Mouse (Mus musculus): ENCODE measurements at regions not wholly inside any gene's neighbourhood (a gene's known extent, or its start where the extent isn't known, plus 50 kb on each side); places are given as distances from the start of the nearest gene placed in this dataset.

GRCm38 (mm10) chr4:114682955-114683354 is 138.6 kb upstream of the Gm12830 start:
- Histone ChIP-seq H3K9me3 (ENCODE audit: low read length) (no peaks in the 10 kb centered on the region), H3K36me3 (ENCODE audit: insufficient read depth, low read length) (no peaks in the 10 kb centered on the region), H3K4me1 (replicated peaks; ENCODE audit: low read depth, low read length) (peaks cover 5% of the 10 kb centered on the region; the same call in 1 of the 2 replicates), H3K27me3 (ENCODE audit: insufficient read depth, low read length) (peaks cover 53% of the 10 kb centered on the region), H3K4me3 (replicated peaks; ENCODE audit: low read length) (no peak overlapping the region)
- TF ChIP-seq POU5F1 (IDR thresholded peaks at IDR 0.05; ENCODE audit: borderline replicate concordance, low read length) (no peak), NANOG (IDR thresholded peaks at IDR 0.05; ENCODE audit: borderline replicate concordance, low read length) (no peak), CTCF (conservative IDR thresholded peaks at IDR 0.05; ENCODE audit: low read length) (no peak)

- Histone ChIP-seq H3K9me3 (ENCODE audit: low read length) (no peaks in the 10 kb centered on the region), H3K4me3 (replicated peaks; ENCODE audit: low read length) (no peak overlapping the region), H3K36me3 (ENCODE audit: insufficient read depth, low read length) (no peaks in the 10 kb centered on the region), H3K4me1 (replicated peaks; ENCODE audit: low read depth, low read length) (peaks cover 10% of the 10 kb centered on the region), H3K27me3 (ENCODE audit: insufficient read depth, low read length) (peaks cover 52% of the 10 kb centered on the region)
- TF ChIP-seq POU5F1 (IDR thresholded peaks at IDR 0.05; ENCODE audit: borderline replicate concordance, low read length) (no peak), NANOG (IDR thresholded peaks at IDR 0.05; ENCODE audit: borderline replicate concordance, low read length) (no peak), CTCF (conservative IDR thresholded peaks at IDR 0.05; ENCODE audit: low read length) (no peak)
These were observed 137.8 kb upstream of the Gm12830 start for GRCm38 (mm10) chr4:114683696-114684095.

GRCm38 (mm10) chr4:114684844-114685382 is 136.6 kb upstream of the Gm12830 start:
- H3K27me3 ChIP-seq (ENCODE audit: insufficient read depth, low read length): peaks cover 52% of the 10 kb centered on the region
- no peak overlapping the region for H3K4me3 ChIP-seq (replicated peaks; ENCODE audit: low read length)
- H3K4me1 ChIP-seq (replicated peaks; ENCODE audit: low read depth, low read length): peaks cover 12% of the 10 kb centered on the region
- no peak for TF ChIP-seq CTCF (conservative IDR thresholded peaks at IDR 0.05; ENCODE audit: low read length)
- no peak for TF ChIP-seq POU5F1 (IDR thresholded peaks at IDR 0.05; ENCODE audit: borderline replicate concordance, low read length)
- TF ChIP-seq NANOG (IDR thresholded peaks at IDR 0.05; ENCODE audit: borderline replicate concordance, low read length): no peak
- H3K36me3 ChIP-seq (ENCODE audit: insufficient read depth, low read length): no peaks in the 10 kb centered on the region
- no peaks in the 10 kb centered on the region for H3K9me3 ChIP-seq (ENCODE audit: low read length)

DNA sequence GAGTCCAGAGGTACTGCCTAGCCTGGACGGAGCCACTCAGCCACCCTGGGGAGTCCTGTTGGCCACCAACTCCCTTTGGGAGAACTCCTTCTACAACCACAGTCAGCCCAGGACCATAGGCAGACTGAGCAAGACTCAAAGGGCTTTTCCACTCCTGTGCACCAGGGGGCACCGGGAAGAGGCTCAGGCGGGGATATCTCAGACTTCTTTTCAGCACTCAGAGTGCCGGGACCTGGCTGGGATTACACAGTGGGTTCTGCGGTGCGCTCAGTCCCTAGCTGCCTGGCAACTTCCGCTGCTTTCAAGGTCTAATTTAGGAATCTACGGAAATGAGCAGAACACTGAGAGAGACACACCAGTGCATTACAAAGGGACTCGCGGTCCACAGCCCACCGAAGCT is 136.1 kb upstream of the Gm12830 start:
- H3K36me3 ChIP-seq (ENCODE audit: insufficient read depth, low read length): no peaks in the 10 kb centered on the region
- no peaks in the 10 kb centered on the region for H3K9me3 ChIP-seq (ENCODE audit: low read length)
- H3K4me3 ChIP-seq (replicated peaks; ENCODE audit: low read length): no peak overlapping the region
- TF ChIP-seq CTCF (conservative IDR thresholded peaks at IDR 0.05; ENCODE audit: low read length) (peak; percentile 33), POU5F1 (IDR thresholded peaks at IDR 0.05; ENCODE audit: borderline replicate concordance, low read length) (no peak), NANOG (IDR thresholded peaks at IDR 0.05; ENCODE audit: borderline replicate concordance, low read length) (no peak)
- peaks cover 12% of the 10 kb centered on the region for H3K4me1 ChIP-seq (replicated peaks; ENCODE audit: low read depth, low read length)
- H3K27me3 ChIP-seq (ENCODE audit: insufficient read depth, low read length): peaks cover 47% of the 10 kb centered on the region

GRCm38 (mm10) chr4:114686091-114686490 is 135.4 kb upstream of the Gm12830 start:
- peaks cover 12% of the 10 kb centered on the region for H3K4me1 ChIP-seq (replicated peaks; ENCODE audit: low read depth, low read length)
- no peaks in the 10 kb centered on the region for H3K36me3 ChIP-seq (ENCODE audit: insufficient read depth, low read length)
- no peak overlapping the region for H3K4me3 ChIP-seq (replicated peaks; ENCODE audit: low read length)
- TF ChIP-seq NANOG (IDR thresholded peaks at IDR 0.05; ENCODE audit: borderline replicate concordance, low read length) (no peak), CTCF (conservative IDR thresholded peaks at IDR 0.05; ENCODE audit: low read length) (no peak), POU5F1 (IDR thresholded peaks at IDR 0.05; ENCODE audit: borderline replicate concordance, low read length) (no peak)
- H3K9me3 ChIP-seq (ENCODE audit: low read length): no peaks in the 10 kb centered on the region
- peaks cover 46% of the 10 kb centered on the region for H3K27me3 ChIP-seq (ENCODE audit: insufficient read depth, low read length)

- Histone ChIP-seq H3K4me3 (replicated peaks; ENCODE audit: low read length) (no peak overlapping the region), H3K4me1 (replicated peaks; ENCODE audit: low read depth, low read length) (peaks cover 12% of the 10 kb centered on the region), H3K36me3 (ENCODE audit: insufficient read depth, low read length) (no peaks in the 10 kb centered on the region), H3K9me3 (ENCODE audit: low read length) (no peaks in the 10 kb centered on the region), H3K27me3 (ENCODE audit: insufficient read depth, low read length) (peaks cover 55% of the 10 kb centered on the region)
- TF ChIP-seq NANOG (IDR thresholded peaks at IDR 0.05; ENCODE audit: borderline replicate concordance, low read length) (no peak), CTCF (conservative IDR thresholded peaks at IDR 0.05; ENCODE audit: low read length) (no peak), POU5F1 (IDR thresholded peaks at IDR 0.05; ENCODE audit: borderline replicate concordance, low read length) (no peak)
These were observed 133.1 kb upstream of the Gm12830 start for GRCm38 (mm10) chr4:114688356-114688972.

GRCm38 (mm10) chr4:114688973-114689371 is 132.6 kb upstream of the Gm12830 start:
- TF ChIP-seq NANOG (IDR thresholded peaks at IDR 0.05; ENCODE audit: borderline replicate concordance, low read length) (no peak), POU5F1 (IDR thresholded peaks at IDR 0.05; ENCODE audit: borderline replicate concordance, low read length) (no peak), CTCF (conservative IDR thresholded peaks at IDR 0.05; ENCODE audit: low read length) (peak; percentile 86)
- Histone ChIP-seq H3K4me1 (replicated peaks; ENCODE audit: low read depth, low read length) (peaks cover 12% of the 10 kb centered on the region), H3K27me3 (ENCODE audit: insufficient read depth, low read length) (peaks cover 54% of the 10 kb centered on the region), H3K36me3 (ENCODE audit: insufficient read depth, low read length) (no peaks in the 10 kb centered on the region), H3K9me3 (ENCODE audit: low read length) (no peaks in the 10 kb centered on the region), H3K4me3 (replicated peaks; ENCODE audit: low read length) (no peak overlapping the region)

DNA sequence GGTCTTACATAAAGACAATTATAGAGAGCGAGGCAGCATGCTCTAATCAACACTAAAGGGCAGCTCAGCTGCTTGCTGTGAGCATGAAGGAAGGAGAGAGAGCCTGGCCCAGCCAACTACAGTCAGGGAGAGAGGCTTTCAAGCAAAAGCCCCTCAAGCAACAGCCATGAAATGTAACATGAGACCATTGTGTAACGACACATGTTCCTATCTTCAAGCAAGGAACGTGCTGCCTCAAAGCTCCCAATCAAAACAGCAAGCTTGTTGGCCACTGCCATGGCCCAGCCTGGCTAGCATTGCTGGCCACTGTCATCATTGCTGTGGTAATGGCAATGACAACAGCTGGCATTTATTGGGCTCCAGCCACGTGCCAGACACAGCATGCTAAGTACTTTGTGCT is 115.9 kb upstream of the Gm12830 start:
- Histone ChIP-seq H3K4me3 (replicated peaks; ENCODE audit: low read length) (no peak overlapping the region), H3K27me3 (ENCODE audit: insufficient read depth, low read length) (no peaks in the 10 kb centered on the region; the same call in 1 of the 2 replicates), H3K4me1 (replicated peaks; ENCODE audit: low read depth, low read length) (no peaks in the 10 kb centered on the region), H3K9me3 (ENCODE audit: low read length) (peaks cover 3% of the 10 kb centered on the region; the same call in 1 of the 2 replicates), H3K36me3 (ENCODE audit: insufficient read depth, low read length) (no peaks in the 10 kb centered on the region)
- TF ChIP-seq NANOG (IDR thresholded peaks at IDR 0.05; ENCODE audit: borderline replicate concordance, low read length) (no peak), POU5F1 (IDR thresholded peaks at IDR 0.05; ENCODE audit: borderline replicate concordance, low read length) (no peak), CTCF (conservative IDR thresholded peaks at IDR 0.05; ENCODE audit: low read length) (no peak)

Measured in E14TG2a.4 (cell line).